ENCODE assay signal across 22 mouse cellular contexts in the genomic region with DNA sequence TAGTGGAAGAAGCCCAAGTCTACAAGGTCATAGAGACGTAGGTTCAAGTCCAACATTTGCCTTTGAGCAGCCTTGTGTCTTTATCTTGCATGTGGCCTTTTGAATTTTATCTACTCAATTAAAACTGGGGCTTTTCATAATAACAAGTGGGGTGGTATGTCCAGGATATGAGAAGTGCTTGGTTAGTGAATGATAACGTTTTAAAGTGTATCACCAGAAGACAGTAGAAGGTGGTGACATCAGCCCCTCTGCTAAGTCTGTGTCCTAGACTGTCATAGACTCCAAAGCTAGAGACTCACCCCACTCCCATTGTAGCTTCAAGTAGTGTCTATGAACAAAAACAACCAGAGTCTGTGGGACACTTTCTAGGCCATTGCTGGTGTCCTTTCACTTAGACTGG. TPM values are rescaled to one million over a fixed set of nuclear protein-coding genes. Genes with fewer than 3 reads are reported as not detected.
"Had no signal": no experiment of that assay in that cellular context is flagged by ENCODE, and none has a peak within 500 bp of the region (broad histone marks: within the 10 kb centered on the region; RNA-seq: fewer than 3 reads in every experiment).

No protein-coding gene starts in this region.

- H3K27me3 ChIP-seq: midbrain, embryonic 12.5 days; neural tube, embryonic 13.5 days; neural tube, embryonic 15.5 days; stomach, embryonic 15.5 days had no signal

- H3K27ac ChIP-seq: midbrain, embryonic 10.5 days; midbrain, embryonic 12.5 days; neural tube, embryonic 13.5 days; neural tube, embryonic 15.5 days; stomach, embryonic 15.5 days; stomach, postnatal 0 days had no signal

- H3K36me3 ChIP-seq: midbrain, embryonic 10.5 days; midbrain, embryonic 12.5 days; neural tube, embryonic 13.5 days; neural tube, embryonic 15.5 days; stomach, embryonic 15.5 days had no signal

- ATAC-seq: midbrain, embryonic 16.5 days had no signal

- H3K9me3 ChIP-seq: midbrain, embryonic 10.5 days; midbrain, embryonic 12.5 days; neural tube, embryonic 13.5 days; neural tube, embryonic 15.5 days; stomach, embryonic 15.5 days had no signal

- H3K4me2 ChIP-seq: lung, embryonic 14.5 days; midbrain, embryonic 12.5 days; neural tube, embryonic 13.5 days; neural tube, embryonic 15.5 days; stomach, embryonic 15.5 days had no signal

- H3K4me1 ChIP-seq: neural tube, embryonic 15.5 days; stomach, embryonic 15.5 days had no signal

- DNase-seq: lung, adult 18-20 months; lung, embryonic 14.5 days; lung, postnatal 10 days; lung, postnatal 4 days; midbrain, embryonic 14.5 days; retina, postnatal 1 day; right cerebral cortex, adult 18-20 months; right cerebral cortex, postnatal 25 days; right cerebral cortex, postnatal 4 days; spleen, adult 18-20 months; thymus, adult 2 months; thymus, postnatal 36 days had no signal

- H3K4me3 ChIP-seq: midbrain, embryonic 10.5 days; midbrain, embryonic 12.5 days; myocyte; neural tube, embryonic 13.5 days; neural tube, embryonic 15.5 days; stomach, embryonic 15.5 days had no signal

- H3K9ac ChIP-seq: lung, embryonic 14.5 days; midbrain, embryonic 12.5 days; neural tube, embryonic 13.5 days; neural tube, embryonic 15.5 days; stomach, embryonic 15.5 days had no signal

RNA-seq across cellular contexts. Expression of a gene that starts 42.0 kb away (rescaled TPM):
- total RNA-seq: megakaryocyte, adult 5-6 weeks; megakaryocyte-erythroid progenitor cell, adult 5-6 weeks had no signal
- polyA plus RNA-seq: midbrain, embryonic 10.5 days had no signal
